Mouse (Mus musculus) spleen, postnatal 10 days (tissue): ENCODE measurements at regions not wholly inside any gene's neighbourhood (a gene's known extent, or its start where the extent isn't known, plus 50 kb on each side); places are given as distances from the start of the nearest gene placed in this dataset.
A peak's percentile ranks its signal among the peaks of the same experiment; 100 is the strongest.

ENCODE experiments used
- DNase-seq, 2 experiments: peaks; one replicate each; pipeline ENCODE4 v3.0.0; 2021 to 2022; ENCODE audit warnings: low spot score in 2 of 2

DNA sequence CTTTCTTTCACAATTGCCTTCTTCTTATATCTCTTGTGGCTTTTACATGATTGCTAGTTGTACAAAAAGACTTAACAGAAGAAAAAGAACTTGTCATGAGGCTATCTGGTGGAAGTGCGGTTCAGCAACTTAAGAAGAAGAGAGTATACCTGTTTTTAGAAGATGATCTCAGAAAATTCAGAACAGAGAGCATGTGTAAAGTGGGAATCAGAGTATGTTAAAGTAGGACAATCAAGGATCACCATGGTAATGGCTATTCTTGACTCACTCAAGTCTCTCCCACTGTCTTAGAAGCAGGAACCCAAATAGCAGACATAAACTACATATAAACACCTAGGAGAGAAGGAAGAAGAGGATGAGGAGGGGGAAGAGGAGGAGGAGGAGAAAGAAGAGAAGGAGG is 857.9 kb upstream of the Nr2f1 start:
- no peak for DNase-seq

DNA sequence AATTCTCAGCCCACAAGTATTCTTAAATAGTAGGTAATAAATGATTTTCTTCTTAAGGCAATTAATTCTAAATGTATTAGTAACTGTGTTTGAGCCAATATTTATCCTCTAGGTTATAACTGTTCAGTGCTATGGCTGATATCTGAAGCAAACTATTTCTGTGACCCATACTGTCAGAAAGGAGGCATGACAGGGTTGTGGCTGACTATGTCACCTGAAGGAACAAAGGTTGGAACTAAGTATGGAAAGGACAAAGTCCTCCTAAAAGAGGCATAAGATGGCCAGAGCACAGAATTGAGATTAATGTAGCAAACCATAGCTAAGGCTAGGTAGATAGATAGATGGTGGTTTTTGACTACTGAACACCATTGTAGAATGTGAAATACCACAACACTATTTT is 854.9 kb upstream of the Nr2f1 start:
- no peak for DNase-seq

DNA sequence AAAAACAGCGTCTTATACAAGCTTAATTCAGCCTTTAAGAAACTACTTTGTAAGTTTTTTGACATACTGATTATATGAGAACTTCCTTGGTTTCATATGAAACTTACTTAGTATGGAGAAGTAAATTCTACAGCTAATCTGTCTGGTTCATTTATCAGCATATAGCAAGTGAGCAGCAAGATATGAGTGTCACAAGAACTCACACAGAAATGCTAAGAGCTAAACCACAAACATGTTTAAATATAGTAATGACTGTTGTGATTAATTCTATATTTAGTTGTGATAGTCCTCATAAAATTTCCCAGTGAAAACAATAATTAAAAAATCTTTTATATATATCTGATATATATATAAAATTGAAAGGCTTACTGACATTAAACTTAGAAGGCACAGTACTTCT is 853.9 kb upstream of the Nr2f1 start:
- DNase-seq: no peak

DNA sequence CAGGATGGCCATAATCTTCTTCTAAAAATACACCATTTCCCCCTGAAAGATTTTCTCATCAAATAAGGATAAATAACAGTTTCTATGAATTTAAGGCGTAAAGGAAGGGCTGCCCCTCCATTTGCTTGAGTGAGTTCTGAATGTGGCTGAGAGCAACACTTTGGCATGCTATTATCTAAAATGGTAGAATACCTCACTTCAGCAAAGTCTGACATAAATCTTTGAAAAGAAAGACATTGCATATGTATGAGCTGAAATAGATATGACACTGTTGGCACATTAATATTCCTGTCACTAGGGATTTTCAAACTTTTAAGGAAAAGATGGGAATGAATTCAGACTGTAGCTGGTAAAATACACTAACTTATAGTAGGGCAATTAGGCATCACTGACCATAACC is 847.7 kb upstream of the Nr2f1 start:
- DNase-seq: no peak

DNA sequence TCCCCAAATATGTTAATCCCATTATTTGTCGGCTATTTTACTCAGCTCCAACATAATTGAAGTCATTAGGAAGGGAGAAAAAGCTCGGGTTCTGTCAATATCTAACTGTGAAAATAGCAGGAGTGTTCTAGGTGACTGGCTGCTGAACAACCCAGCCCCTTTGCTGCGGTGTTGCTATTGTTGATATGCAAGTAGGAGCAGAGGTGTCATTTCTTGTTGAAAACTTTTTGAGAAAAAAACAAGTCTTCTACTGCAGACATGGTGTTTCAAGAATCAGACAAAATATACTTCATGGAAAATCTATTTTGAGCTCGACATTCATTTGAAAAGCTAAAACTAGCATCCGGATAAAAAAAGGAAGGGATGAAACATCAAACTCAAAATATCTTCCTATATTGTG is 845.1 kb upstream of the Nr2f1 start:
- no peak for DNase-seq

DNA sequence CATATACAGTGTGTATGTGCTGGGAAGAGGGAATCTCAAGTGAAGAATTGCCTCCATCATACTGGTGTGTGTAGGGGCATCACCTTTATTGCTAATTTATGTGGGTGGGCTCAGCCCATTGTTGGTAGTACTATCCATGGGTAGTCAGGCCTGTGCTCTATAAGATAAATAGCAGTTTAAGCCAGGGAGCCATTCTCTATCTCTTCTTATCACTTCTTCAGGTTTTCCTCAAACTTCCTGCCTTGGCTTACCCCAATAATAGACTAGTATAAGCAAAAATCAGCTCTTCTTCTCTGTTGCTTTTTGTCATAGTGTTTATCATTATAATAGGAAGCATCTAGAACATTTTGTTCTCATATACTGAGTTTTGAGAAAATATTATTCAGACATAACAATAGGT is 838.3 kb upstream of the Nr2f1 start:
- no peak for DNase-seq

DNA sequence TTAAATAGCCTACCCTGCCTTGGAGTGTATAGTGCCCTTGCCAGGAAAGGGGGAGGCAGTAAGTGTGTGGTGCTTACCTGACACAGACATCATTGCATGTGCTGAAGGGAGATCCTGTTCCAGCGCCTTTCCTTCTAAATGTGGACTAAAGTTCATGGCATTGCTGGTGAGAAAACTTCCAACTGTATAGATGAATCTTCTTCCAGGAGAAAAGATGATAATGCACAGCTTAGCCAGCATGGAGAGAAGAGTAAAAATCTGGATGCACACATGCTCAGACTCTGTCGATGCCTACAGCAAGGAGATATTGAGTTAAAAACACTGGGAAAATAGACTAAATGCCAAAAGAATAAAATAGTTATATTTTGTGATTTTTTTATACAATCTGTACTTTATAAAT is 835.7 kb upstream of the Nr2f1 start:
- no peak for DNase-seq

DNA sequence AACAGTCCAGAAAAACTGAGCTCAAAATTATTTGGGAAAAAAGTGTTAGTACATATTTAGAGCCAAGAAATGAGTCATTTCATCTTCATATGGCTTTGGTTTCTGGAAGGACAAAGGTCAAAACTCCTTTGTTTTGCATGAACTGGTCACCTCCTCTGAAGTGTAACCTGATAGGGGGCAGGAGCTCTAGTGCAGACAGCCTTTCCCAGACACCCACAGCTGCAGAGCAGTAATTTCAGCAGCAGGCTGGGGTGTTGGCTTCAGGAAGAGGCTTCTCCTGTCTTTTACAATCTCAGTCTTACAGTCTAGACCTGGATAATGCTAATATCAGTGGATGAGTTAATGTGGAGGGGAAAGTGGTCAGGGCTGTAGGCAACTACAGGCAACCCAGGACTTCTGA is 830.4 kb upstream of the Nr2f1 start:
- no peak for DNase-seq

DNA sequence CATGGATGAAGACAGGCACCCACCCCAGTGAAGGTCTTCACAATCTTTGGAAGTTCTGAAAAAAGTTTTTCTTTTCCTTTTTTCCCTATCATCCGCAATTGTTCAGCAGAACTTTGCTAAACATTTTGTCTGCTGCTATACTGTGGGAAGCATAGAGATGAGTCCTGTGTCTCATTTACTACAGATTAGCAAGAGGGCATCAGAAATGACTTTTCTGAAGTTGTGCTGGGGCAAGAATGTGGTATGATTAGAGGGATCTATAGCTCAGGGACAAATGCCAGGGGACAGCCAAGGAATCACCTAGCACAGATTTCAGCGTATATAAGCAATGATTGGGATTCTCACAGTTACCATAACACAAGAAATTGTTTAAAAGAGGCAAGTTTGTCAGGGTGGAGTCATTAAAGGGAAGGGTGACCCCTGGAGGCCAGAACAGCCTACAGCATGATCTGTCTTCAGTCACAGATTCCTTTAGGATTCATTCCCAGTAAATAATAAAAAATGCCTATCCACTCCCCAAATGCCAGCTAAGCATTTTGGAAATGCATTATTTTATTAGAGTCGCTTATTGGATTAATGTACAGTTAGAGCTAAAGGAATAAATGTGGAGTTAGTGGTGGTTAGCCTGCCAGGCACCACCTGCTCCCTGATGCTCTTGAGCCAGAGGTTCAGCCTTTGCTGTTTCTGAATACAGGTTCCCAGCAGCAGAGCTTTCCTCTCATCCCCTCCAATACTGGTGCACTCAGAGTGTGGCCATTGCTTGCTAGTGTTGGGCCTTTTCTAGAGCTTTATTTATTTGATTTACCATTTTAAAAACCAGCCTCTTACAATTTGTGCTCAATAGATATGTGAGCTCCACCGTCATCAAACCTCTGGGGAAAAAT is 828.6 kb upstream of the Nr2f1 start:
- peak in 1 of 2 experiments; percentile 9 for DNase-seq

DNA sequence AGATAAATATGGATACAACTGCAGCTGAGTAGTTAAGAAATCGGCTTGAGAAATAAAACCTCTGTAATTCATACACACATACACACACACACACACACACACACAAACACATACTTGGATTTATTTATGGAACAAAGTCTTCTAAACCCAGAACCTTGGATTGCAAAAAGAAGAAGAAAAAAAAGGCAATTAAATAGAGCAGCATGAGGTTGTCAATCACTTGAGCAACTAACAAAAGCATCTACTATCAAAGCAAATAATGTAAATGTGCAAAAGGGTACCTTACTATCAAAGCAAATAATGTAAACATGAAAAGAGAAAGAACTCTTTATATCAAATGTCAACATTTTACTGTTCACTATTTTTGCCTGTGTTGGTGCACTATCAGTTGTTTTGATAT is 826.1 kb upstream of the Nr2f1 start:
- DNase-seq: no peak

DNA sequence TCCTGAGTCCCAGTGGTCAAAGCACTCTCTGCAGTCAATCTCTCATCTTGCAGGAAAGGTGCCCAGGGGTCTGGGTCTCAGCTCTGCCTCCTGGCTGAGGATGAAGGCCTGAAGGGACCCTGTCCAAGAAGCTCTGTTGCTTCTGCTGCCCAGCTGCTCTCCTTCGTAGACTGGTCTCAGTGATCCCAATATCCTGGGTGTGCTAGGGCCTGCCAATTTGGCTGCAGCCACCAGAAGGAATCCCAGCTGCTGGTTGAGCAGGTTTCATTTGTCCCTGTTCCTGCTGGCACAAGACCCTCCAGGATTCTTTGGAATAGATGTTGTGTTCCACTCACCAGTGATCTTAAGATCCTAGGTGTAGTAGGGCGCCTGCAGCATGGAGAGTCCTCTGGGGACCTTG is 818.5 kb upstream of the Nr2f1 start:
- DNase-seq: no peak

DNA sequence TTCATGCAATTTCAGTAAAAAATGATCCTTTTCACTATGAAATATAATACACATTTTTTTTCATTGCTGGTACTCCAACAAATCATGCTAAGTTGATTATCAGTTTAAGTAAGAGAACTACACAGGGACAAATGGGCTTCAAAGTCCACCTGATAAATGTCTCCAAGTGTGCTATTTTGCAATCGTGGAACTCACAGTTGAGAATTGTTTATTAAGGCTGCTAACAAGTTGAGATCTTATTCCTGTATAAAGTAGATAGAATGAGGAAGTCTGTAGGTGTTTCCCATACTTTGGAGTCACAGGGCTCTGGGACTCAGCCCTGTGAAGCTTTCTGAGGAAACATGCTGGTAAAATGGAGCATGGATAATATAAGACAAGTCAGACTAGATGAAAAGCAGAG is 803.8 kb upstream of the Nr2f1 start:
- no peak for DNase-seq

DNA sequence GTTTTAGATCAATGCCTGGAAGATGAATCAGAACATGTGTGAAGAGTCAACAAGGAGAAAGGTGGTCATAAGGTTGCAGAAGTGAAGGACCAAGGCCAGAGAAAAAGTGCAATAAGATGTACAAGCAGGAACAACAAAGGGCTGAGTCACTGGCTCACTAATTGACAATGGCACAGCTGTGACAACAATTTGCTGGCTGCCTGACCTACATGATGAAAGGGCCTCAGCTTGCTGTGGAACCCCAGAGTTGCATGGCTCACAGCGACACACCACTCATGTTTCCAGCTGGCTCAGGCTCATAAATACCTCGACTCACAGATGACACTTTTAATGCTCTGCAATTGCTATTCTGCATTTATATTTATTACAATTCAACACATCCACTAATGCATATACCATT is 799.3 kb upstream of the Nr2f1 start:
- DNase-seq: no peak

DNA sequence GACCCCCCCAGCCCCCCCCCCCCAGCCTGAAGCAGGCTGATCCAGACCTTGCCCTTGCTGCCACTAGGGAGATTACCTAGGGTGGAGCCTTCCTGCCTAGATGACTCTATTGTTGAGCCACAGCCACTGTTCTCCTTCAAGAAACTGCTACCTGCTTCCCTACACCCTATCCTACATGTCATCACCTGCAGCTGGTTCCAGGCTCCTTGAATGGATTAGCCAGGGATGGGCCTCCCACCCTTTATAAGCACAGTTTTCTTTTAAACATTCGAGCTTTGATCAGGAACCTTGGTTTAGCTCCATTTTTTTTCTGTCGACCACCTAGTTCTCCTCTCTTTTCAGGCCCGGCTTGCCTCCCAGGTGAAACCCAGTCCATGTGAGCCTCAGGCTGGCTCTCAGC is 792.8 kb upstream of the Nr2f1 start:
- DNase-seq: no peak

DNA sequence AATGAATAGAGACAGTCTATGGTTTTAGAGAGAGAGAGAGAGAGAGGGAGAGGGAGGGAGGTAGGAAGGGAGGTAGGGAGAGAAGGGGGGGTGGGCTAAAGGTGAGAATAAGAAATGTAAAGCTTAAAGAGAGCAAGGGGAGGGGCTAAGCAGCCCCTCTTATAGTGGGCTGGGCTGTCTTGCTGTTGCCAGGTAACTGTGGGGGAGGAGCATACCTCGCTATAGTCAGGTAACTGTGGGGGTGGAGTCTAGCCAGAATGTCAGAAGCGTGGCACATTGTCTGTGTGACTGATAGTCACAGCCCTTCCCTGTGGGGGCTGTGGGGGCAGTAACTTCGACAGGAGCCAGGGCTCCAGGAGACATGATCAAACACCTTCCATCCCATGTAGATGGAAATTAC is 786.4 kb upstream of the Nr2f1 start:
- DNase-seq: no peak

DNA sequence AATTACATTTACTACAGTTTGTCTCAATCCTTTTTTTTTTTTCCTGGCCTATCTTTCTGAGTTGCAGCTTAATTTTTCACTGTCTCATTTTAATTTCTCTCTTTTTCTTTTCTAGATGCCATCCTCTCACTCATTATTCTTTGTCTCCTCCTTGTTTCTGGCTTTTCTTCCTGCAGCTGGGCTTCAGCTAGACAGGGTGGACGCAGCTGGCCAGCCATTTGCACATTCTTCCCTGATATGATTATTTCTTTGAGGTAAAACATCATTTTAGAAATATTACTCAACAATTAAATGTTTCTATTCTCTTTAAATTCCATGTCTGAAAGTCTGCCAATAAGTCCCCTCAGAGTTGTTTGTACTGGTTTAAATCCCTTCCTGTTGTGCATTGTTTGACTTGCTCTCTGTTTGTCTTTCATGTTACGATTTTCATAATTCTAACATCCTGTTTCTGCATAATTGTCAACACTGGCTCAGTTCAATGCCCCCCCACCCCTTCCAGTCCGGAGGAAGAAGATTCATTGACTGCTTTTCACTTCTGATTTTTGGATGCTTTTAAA is 777.7 kb upstream of the Nr2f1 start:
- DNase-seq: no peak

DNA sequence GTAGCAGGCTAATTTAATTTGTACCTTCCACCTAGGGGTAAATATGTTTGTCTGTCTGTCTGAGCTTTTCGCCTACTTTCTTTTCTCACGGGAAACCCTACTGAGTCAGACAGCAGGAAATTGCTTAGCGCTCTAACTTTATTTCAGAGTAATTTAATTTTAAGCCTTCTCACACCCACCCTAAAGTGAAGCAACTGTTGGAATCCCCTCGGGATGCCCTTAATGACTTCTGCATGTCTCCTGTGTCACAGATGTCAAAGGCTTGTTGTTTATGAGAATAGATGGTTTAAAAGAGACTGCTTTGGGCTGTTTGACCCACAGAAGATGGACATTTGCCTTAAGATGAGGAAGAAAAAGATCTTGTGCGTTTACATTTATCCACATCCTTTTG is 738.8 kb upstream of the Nr2f1 start:
- DNase-seq: no peak

DNA sequence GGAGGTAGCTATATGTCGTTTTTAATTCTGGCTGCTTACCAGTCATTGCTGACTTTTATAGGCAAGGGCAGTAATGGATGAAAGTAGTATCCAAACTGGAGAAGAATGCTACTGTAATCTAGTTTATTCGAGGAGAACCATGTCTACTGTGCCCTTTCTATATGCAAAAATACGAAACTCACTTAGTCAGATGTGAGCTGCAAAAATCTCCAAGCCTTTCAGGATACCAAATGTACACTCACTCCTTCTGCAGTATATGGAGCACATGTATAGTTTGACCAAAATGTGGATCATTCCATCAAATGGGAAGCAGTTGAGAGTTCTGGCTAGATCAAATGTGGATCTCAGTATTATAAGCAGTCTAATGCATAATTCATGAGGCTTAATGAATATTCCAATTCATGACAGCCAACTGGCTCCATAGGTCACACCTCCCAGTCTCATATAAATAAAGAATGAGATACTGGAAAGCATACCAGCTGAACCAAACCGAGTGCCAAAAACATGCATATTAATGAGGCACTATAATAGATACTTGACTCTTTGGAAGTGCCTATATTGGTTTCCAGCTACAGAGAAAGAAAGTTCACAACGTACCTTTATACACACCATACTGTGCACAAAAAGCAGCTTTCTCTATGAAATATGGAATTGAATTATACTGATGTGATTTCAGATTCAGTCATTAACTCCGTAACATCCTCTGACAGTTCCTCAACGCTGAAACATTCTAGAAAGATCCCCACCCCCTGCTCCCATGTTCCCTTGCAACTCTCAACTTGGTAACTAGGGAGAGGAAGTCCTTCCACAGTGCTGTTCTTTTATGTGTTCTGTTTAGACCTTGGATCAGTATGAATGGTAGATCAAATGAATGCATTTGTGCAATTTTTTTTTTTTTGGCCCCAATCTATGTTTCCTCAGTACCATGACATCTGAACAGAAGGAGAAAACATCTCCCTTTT is 738.1 kb upstream of the Nr2f1 start:
- no peak for DNase-seq

DNA sequence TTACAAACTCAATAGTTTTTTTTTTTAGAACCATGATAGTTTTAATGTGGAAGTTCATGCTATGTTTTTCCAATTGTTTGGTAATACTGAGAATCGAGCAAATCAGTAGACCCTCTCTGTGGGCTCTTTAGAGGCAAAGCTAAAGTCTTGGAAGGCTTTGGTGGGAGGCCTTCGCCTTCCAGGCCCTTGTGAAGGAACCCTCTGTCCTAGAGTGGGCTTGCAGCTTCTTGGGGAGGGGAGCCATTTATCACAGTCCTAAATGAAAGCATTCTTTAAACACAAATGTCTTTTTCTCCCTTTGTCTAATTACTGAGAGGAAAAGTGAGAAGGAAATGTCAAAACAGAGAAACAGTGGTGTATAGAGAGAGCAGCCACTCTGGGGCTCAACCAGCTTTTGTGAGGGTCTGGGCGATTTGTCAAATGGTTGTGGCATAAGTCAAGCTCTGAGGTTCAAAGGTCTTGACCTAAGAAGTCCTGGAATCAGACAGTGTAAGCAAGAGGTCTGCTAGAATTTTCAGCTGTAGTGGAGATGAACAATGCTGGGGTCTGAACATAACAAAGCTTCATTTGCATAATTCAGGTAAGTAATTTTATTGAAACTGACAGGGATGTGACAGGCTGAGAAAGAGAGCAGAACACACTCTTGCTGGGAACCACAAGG is 736.6 kb upstream of the Nr2f1 start:
- DNase-seq: no peak

DNA sequence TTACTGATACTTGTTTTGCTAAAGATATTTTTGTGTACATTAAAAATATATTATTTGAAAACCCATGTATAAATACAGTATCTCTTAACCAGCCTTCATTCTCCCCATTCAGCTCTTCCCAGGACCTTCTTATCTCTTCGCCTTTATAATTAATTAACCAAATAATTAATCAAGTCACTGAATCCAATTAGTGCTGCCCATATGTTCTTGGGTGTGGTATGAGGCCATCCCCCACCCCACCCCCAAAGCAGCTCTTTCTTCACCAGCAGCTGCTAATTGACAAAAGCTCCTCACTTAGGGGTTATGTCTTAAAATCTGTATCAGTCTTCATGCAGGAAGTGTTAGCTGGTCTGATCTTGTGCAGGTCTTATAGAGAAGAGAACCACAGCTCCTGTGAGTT is 728.8 kb upstream of the Nr2f1 start:
- no peak for DNase-seq

DNA sequence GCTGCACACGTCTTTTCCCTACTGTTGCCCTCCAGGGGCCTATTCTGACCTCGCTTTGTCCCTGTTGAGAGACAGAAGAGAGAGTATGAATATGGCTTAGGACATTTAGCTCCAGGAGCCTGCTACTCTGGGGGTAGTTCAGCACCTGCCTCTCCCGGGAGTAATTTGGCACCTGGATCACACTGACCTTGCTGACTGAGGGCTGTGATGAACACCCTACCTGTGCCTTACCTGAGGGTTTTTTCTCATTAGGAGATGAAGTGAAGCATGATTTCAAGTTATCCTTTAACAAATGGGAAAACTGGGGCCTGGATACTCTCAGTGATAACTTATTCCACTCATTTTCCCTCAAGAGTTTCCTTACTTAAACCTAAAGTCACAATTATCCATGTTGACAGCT is 721.2 kb upstream of the Nr2f1 start:
- no peak for DNase-seq

DNA sequence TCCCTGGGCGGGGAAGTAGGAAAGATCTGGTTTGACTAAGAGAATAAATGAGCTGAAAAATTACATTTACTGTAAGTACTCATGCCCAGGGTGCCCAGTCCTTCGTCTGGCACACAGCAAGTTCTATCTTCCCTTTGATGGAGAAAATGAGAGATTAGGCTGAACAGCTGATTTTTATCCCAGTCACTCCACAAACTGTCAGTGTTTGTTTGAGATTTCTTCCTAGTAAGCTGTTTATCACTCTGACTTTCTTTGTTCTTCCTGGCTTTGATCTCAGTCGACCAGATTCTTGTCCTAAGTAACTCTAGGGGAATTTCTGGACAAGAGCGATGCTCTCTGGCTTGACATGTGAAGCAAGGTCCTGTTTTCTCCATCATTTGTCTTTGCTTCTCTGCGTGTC is 710.3 kb upstream of the Nr2f1 start:
- no peak for DNase-seq
